Mouse (Mus musculus): ENCODE measurements around the gene Prpf4.
A peak's percentile ranks its signal among the peaks of the same experiment; 100 is the strongest.

Gene Prpf4

GRCm38 (mm10) chr4:62437871-62438270, 29.3 kb downstream of the Prpf4 start:
- no peak for DNase-seq

- no peak for DNase-seq
Observed at GRCm38 (mm10) chr4:62439793-62440192, 31.2 kb downstream of the Prpf4 start.

DNA sequence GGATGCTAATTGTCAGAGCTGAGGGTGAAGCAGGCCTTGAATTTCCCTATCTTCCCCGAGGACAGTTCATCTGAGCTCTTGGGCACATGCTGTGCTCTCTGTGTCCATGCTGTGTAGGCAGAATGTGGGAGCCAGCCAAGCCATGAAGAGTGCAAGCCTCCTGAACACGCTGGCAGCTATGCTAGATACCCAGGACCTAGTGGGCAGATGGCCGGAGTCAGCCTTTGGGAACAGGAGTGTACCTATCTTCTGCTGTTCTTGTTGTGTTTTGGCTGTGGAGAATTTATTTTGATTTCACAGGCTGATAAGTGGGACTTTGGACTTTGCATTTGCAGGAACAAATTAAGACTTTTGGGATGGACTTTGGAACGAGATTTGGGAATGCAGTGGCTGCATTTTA, 31.9 kb downstream of the Prpf4 start:
- DNase-seq: no peak

DNA sequence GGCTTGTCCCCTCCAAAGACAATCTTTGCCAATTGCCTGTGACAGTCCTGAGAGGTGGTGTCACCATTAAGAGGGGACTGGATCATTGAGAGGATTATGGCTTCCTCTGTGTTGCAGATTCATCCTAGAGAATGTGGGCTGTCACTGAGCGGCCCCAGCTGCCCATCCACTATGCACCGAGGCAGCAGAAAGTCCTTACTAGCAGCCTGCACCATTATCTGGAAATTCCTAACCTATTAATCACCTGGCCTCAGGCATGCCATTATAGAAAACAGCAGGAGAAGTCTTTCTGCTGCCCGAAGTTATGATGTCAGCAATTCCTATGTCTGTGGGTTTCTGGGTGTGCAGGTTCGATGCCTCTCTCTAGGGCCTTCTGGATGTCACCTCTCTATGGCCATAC, 32.4 kb downstream of the Prpf4 start:
- no peak for DNase-seq

DNA sequence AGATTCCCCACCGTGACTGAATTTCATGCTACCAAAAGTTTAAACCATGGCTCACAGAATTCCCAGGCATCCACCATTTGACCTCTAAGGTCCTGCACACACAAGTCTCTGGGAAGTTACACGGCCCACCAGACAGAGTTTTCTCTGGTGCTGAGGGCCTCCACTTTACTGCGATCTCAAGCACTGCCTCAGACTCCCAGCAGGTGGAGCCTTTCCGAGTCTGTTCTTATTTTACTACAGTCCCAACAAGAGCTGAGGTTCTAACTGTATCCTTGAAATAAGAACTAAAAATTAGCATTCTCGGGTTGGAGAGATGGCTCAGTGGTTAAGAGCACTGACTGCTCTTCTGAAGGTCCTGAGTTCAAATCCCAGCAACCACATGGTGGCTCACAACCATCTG, 46.4 kb downstream of the Prpf4 start:
- DNase-seq: peak in 1 of 2 experiments; percentile 43

- DNase-seq: no peak
Observed at GRCm38 (mm10) chr4:62459081-62459480, 50.5 kb downstream of the Prpf4 start.

DNA sequence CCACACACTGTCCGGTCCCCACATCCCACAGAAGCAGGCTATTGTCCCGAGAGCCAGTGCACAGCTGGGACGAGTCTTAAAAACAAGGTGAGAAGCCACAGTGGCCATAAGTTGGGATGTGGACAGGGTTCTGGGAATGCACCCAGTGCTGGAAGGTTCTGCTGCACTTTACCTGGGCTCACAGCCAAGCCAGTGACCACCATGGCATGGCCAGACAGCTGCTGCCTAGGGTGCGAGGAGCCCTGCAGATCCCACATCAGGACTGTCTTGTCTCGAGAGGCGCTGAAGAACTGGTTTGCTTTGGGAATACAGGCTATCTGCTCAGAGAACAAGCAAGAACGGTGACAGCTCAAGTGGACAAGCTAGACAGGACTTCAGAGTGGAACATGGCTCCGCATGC, 51.8 kb downstream of the Prpf4 start:
- no peak for DNase-seq

GRCm38 (mm10) chr4:62463124-62463523, 54.5 kb downstream of the Prpf4 start:
- no peak for DNase-seq

DNA sequence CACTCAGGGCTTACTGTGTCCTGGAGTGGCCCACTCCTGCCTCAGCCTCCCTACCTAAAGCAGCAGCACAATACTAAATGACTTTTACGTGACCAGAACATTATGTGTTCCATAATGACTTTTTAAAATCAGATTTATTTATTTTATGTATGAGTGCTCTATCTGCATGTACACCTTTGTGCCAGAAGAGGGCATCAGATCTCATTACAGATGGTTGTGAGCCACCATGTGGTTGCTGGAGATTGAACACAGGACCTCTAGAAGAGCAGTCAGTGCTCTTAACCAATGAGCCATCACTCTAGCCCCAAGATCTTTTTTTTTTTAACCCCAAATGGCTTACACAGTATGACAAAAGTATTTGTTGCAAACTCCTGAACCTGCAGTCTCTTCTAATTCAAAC, 59.6 kb downstream of the Prpf4 start:
- DNase-seq: no peak

- peak; percentile 50 to 74 for DNase-seq
Observed at GRCm38 (mm10) chr4:62470598-62471051, 62.0 kb downstream of the Prpf4 start, which contains the start of gene Wdr31. Gene Wdr31, minus strand, starts transcription at chr4:62470896.

DNA sequence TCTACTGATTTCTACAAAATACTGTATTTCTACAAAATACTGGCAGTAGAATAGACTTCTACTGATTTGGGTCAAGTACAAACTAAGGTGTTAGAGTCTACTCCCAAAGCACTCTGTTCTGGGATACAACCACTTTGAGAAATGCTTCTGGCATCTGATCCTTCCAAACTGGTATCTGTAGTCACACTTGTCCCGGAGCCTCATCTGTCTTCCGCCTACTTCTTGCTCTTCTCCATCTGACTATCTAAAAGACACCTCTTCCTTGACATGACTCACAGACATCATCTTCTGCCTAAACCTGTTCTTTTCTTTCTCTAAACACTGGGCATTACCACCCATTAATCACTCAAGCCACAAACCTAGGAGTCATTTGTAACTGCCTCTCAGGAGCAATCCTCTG, 63.5 kb downstream of the Prpf4 start:
- DNase-seq: no peak

DNA sequence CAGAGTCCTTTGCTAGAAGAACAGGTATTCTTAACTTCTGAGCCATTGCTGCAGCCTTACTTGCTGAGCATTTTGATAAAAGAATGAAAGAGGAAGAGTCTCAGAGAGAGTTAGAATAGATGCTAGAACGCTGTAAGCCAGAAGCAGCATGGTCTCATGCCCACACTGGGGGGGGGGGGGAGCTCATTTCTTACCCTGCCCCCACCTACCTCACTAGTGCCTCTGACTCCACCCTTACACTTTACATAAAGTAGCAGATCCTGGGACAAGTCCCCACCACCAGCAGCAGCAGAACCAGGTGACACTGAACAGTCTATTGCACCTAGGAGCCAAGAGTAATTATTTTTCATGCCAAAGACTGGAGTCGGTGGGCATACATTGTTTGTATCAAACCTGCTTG, 66.5 kb downstream of the Prpf4 start:
- DNase-seq: no peak

DNA sequence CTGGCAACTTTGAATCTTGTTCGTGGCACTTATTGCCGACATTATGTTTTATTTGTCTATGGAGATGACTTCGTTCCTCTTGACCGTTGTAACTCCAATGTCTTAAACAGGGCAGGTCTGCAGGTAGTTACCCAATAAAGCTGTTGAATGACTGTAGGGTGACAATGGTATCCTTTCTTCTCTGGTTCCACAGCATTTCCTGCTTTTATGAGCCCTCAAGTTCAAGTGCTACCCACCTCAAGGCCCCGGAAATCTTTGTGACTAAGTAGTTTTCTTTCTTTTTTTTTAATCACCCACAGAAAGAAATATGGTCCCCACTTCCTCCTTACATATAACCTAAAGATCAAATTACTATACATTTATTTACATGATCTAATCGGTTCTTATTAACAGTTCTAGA, 67.2 kb downstream of the Prpf4 start:
- no peak for DNase-seq
